Mouse (Mus musculus) cerebellum, postnatal 36 days (tissue): Measurements from ENCODE around the gene Kif5c.

Source experiments
- DNase-seq, 2 experiments: peaks; one replicate each; pipeline ENCODE4 v3.0.0; 2021 to 2022; ENCODE audit warnings: mixed read lengths in 2 of 2

The Kif5c gene

DNA sequence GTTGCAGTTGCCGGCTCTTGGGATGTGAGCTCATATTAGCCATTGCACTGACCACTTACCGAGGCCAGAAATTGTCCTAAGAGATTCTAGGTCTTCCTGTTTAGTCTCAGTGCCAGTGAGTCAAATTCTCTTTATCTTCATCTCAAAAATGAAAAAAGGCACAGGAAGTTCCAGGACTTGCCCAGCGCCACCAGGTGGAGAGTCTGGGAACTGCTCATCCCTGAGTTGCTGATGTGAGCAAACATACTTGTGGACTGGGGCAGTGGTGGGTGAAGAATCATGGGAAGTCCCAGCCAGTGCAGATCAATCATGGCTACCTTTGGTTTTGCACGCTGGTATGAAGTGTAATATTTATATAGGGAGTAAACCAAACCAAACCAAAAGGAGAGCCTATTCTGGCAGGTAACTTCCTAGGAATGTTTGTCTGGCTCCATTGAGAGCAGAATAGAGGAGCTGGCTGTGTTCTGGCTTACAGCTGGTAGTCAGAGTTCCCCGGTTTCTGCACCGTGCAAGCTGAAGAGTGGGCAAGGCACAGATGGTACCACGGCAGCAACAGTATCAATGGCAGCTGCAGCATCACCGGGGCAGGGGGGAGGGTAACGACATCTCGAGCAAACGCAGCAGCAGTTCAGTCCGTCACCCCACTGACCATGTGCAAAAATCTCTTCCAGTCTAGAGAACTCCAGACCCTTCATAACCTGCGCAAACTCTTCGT lies 129.7 kb downstream of the Kif5c start:
- DNase-seq, result peak; percentile 62 to 63

GRCm38 (mm10) chr2:49749730-49750576 lies 130.9 kb downstream of the Kif5c start:
- no peak for DNase-seq

GRCm38 (mm10) chr2:49751544-49752210 lies 132.6 kb downstream of the Kif5c start:
- no peak for DNase-seq

DNA sequence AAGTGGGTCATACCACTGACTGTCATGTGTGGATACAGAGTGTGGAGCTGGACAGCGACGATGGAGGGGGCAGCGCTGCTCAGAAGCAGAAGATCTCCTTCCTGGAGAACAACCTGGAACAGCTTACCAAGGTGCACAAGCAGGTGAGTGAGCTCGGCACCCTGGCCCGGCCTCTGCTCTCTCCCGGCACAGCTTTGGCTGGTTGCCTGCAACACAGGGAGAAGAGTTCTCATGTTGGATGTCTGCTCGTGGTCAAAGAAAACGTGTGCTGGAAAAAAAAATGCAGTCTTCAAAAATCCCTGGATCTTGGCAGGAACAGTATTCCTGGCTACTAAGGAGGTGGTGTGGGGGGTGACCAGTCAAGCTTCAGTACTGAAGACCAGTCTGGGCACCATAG lies 133.1 kb downstream of the Kif5c start:
- DNase-seq, result peak in 1 of 2 experiments; percentile 54

DNA sequence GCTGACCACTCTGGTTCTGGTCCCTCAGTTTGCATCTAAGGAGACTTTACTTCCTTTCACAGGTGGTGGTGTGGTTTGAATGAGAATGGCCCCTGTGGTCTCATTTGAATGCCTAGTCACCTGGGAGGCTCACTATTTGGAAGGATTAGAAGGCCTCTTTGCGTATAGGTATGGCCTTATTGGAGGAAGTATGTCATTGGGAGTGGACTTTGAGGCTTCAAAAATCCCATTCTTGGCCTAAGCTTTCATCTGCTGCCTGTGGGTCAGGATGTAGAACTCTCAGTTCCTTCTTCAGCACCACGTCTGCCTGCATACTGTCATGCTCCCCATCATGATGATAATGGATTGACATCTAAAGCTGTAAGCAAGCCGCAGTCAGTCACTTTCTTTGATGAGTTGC lies 134.0 kb downstream of the Kif5c start:
- no peak for DNase-seq

GRCm38 (mm10) chr2:49755054-49755453 lies 136.0 kb downstream of the Kif5c start:
- no peak for DNase-seq

DNA sequence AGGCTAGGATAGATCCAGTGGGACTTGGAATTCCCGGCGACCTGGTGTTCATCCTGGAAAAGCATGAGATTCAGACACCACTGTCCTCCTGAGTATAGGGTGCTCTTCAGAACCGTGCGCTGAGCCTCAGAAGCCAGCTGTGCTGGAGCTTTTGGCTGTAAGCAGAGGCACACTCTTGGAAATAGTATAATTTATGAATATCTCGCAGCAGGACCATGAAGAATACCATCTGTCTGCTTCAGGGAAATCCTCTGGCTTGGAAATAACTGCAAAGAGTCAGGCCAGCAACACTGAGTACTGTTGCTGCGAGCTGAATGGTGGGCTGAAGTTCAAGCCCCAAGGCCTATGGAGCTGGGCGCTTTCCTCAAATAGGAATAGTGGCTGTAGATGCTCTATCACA lies 138.5 kb downstream of the Kif5c start:
- no peak for DNase-seq

DNA sequence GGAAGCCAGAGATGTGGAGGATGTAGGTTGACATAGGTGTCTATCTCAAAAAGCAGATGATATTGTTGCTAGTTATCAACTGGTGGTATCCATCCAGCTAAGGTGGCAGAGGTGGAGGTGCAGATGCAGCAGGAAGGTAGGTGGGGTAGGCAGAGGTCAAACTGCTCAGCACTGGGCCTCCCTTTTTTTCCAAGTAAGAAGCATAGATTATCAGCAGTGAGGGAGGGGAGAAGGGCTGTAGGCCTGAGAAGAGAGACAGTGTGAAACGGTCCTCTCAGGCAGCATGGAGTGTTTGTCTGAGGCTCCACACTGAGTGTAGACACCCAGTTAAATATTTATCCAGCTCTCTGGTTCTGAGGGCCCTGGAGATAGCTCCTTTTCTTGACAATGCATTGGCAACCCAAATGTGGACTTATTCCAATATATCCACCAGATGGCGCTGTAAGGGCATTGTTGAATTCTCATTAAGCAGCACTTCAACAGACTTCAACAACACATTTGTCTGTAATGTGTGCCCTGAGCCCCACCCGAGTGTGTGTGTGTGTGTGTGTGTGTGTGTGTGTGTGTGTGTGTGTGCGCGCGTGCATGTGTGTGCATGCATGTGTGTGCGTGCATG lies 145.3 kb downstream of the Kif5c start:
- peak in 1 of 2 experiments; percentile 50 for DNase-seq

DNA sequence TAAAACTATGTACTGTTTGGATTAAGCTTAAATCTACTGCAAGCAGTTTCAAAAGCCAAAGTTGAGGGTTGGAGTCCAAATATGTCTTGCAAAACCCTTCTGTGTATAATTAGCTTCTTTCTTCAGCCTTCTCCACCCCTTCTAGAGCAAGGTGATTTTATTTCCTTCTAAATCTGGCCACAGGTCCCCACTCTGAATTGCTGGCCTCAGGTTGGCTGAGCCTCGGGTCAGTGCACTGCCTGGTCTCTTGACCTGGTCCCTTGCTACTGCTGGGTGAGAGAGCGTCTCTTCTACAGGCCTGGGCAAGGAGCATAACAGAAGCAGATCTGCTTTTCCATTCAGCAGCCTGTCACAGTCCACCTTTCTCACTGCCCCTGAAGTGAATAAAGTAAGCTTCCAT lies 149.8 kb downstream of the Kif5c start:
- DNase-seq, result no peak

- no peak for DNase-seq
These were observed 151.3 kb downstream of the Kif5c start for GRCm38 (mm10) chr2:49770440-49770839.

GRCm38 (mm10) chr2:49771172-49771571 lies 152.1 kb downstream of the Kif5c start:
- DNase-seq, result no peak

DNA sequence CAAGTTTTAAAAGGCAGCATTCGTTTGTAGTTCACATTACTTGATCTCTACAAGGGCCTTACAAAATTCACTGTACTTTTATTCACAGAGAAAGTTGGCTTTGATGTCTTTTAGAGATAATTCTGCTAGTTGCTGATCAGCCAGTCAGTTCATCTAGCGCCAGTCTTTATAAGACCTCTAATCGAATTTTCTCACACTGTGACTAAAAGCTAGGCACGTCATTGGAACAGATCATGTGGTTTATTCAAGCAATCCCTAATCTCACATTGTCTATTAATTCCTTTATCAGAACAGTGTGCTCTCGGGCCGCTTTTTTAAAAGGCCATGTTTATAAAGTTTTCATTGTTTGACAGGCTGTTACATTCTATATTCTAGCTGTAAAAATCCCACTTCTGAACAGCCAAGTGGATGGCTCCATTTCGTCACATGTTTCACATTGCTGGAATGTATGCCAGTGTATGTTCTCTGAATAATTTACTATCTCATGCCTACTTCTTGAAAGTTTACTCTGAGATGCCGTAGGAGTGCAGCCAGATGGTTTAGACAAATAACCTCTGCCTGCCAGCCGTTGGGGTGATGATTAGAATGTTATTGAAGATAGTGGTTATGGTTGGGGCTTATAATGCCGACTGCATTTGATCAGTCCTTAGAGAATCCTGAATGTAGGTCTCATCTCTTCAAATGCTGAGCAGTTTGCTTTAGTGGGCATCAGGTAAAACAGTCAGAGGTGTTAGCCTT lies 154.3 kb downstream of the Kif5c start:
- DNase-seq, result no peak

- DNase-seq, result no peak
These were observed 155.1 kb downstream of the Kif5c start for GRCm38 (mm10) chr2:49774180-49774579.

DNA sequence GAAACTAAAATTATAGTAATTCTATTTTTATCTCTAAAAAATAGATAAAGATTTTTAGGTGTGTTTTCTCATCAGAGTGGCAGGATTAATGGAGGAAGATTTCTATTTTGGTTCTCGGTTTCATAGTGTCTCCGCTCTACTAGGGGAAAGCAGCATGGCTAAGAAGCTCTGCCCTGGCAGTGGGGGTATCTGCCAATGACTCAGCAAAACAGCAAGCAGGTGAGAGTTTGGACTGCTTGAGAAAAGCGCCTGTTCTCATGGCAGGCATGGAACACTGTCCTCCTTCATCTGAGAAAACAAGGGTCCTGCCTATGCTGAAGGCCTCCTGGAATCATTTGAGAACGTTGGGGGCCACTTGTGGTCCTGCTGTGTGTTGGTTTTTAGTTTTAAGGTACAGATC lies 156.1 kb downstream of the Kif5c start:
- DNase-seq, result no peak

DNA sequence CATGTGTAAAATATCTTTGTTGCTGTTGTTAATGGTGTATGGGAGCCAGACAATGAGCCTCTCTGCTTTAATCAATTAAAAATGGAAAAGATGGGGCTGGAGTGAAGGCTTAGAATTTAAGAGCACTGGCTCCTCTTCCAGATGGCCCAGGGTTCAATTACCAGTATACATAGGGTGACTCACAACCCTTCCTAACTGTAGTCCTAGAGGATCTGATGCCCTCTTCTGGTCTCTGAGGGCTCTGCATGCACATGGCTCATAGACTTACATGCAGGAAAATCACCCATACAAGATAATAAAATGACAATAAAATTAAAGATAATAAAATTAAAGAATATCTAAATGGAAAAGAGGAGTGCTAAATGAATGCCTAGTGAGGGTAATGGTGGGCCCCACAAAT lies 156.6 kb downstream of the Kif5c start:
- DNase-seq, result no peak

DNA sequence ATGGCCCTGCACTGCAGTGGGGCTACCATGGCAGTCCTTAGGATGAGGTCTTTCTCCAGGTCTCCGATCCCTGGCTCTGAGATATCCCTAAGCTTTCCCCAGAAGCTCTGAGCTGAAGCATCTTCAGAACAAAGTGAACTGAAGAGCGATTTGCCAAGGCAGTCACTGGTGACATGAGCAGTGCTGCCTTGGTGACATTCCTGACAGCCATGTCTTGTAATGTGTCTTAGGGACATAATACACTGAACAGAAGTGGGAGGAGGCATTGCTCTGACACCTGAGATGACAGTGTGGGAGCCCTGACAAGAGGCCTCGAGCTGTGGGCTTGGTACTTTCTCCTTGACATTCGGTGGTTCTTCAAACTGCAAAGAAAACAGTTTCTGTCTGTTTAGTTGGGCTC lies 157.3 kb downstream of the Kif5c start:
- DNase-seq, result no peak

DNA sequence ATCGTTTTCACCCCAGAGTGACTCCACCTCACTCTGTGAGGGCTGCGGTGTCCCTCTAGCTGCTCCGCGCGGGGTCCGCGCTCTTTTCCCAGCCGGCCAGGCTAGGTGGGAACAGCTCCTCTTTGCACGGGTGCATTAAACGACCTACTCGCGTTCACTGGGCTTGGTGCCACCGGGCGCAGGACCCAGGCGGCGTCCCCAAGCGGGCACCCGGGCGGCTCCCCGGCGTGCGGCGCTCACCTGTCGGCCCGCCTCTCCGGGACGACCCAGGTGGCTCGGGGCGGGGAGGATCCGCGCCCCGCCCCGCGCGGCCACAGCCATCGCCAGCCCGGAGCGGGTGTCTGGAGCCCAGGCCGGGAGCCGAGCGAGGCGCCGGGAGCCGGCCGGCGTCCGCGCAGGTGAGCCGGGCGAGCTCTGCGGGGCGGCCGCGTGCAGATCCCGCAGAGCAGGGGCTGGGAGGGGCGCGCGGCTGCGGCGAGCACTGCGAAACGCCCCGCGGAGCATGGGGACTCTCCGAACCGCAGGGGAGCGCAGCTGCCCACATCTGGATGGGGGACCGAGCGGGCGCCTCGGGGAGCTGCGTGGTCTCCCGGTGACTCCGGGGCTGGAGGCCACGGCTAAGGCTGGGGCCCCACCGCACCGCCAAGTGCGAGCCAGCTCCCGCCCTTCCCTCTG lies 168.4 kb downstream of the Kif5c start, which contains the start of gene Lypd6b:
Gene Lypd6b, plus strand, starts transcription at position 313 of the 675 bp plus-strand sequence.
- DNase-seq, result peak in 1 of 2 experiments; percentile 23

- no peak for DNase-seq
These were observed 168.9 kb downstream of the Kif5c start for GRCm38 (mm10) chr2:49788051-49788418.

DNA sequence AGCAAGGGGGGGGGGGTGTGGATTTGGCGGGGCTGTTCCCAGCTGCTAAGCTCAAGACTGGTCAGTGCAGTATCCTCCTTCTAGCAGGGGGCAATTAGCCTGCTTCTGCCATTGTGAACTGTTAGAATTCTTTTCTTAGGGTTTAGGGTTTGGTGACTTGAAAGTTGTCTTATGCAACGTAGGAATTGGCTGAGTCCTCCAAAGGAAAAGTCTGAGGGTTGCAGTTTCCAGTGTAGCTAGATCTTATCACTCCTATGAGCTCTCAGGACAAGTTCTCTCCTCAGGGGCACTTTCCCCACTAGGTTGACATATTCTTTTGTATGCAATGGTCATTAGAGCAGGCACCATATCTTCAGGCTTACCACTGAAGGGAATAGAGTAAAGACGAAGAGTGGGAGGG lies 169.5 kb downstream of the Kif5c start:
- no peak for DNase-seq

DNA sequence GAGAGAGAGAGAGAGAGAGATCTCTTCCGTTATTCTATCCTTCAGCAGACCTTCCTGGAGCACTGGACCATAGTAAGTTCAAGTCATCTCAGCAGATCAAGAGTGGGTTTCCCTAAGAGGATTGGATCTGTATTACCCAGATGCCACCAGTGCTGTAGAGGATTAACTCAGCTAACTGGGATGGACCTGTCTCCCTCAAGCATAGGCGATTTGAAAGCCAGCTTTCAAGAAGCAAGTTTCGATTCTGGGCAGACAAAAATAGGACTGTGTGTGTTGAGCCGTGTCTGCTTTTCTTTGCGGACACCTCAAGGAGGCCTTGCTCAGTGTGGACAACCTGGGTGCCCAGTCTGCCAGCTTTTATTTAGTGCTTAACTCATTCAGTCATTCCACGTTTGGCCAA lies 170.0 kb downstream of the Kif5c start:
- DNase-seq, result no peak

GRCm38 (mm10) chr2:49789504-49789903 lies 170.4 kb downstream of the Kif5c start:
- DNase-seq, result no peak
